Mouse (Mus musculus): ENCODE measurements around the gene Bnipl.

DNA sequence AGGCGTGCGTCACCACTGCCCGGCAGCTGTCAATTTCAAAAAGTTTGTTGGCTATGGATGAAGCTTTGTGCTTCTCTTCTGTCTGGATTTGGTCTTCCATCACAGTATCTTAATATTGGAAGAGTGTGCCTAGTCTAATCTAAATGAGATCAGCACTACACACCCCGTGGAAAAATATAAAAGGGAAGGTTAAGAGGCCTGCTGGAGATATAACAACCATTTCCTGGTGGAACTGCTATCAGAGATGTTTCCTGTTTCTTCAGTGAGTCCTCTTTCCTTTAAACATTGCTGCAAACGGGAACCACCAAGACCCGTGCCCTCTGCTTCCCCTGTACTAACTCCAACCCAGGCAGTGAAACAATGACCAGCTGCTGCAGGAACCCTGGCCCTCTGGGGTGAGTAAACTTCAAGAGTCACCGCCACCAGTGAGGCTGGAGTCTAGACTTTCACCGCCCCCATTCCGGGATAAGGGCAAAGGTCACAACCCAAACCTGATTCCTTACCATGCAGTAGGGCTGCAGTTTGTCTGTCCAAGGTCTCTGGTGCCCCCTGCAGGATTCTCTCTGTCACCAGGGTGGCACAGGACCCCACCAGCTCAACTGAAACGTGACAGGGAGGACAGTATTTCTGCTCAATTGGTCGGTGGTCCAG lies 12.2 kb upstream of the Bnipl start:
- TF ChIP-seq CTCF (IDR thresholded peaks at IDR 0.05; ENCODE audit: low read depth, low read length) (peak; percentile 83), POLR2A (IDR thresholded peaks at IDR 0.05; ENCODE audit: insufficient read depth, low read length) (no peak), EP300 (IDR thresholded peaks at IDR 0.05; ENCODE audit: insufficient read depth, low read depth, low read length) (no peak)
